9 mouse cellular contexts compared by ENCODE assay signal in genomic region chr12:109446236-109446941, GRCm38 (mm10). TPM values are rescaled to one million over a fixed set of nuclear protein-coding genes. Genes with fewer than 3 reads are reported as not detected.
A peak's percentile ranks its signal among the peaks of the same experiment; 100 is the strongest.
DNase-seq lines count a peak whose midpoint lies in the region; ATAC-seq and TF ChIP-seq lines count a peak whose summit lies in the region.
"Had no signal": no experiment of that assay in that cellular context is flagged by ENCODE, and none has a peak within 500 bp of the region (broad histone marks: within the 10 kb centered on the region; RNA-seq: fewer than 3 reads in every experiment).

No protein-coding gene starts in this region.

- H3K4me1 ChIP-seq in heart, embryonic 10.5 days: peaks cover 63% of the 10 kb centered on the region
- peaks cover 0 to 11% of the 10 kb centered on the region in 2 experiments; a peak in 1 of 4 replicates for H3K4me1 ChIP-seq in MEL (ENCODE audit: control insufficient read depth in 1 of 2, insufficient read depth in 2 of 2, low read length in 2 of 2)
- peaks cover 6% of the 10 kb centered on the region for H3K4me1 ChIP-seq in forebrain, postnatal 0 days (ENCODE audit: insufficient read depth)
- H3K4me1 ChIP-seq in liver, postnatal 0 days (ENCODE audit: insufficient read depth): peaks cover 24% of the 10 kb centered on the region

- ATAC-seq in forebrain, postnatal 0 days: no peak
- no peak for ATAC-seq in liver, postnatal 0 days

- H3K9ac ChIP-seq in MEL (ENCODE audit: control insufficient read depth, low read depth, low read length, poor library complexity, severe bottlenecking): 0 out of 2 replicates have a peak overlapping the region, but pooled peaks have one; percentile 0
- H3K9ac ChIP-seq in forebrain, postnatal 0 days: no peak overlapping the region
- no peak overlapping the region for H3K9ac ChIP-seq in liver, postnatal 0 days (replicated peaks)

- peaks cover 65% of the 10 kb centered on the region for H3K27me3 ChIP-seq in heart, embryonic 10.5 days (ENCODE audit: insufficient read depth, poor library complexity, severe bottlenecking)
- no peaks in the 10 kb centered on the region for H3K27me3 ChIP-seq in MEL (ENCODE audit: control insufficient read depth in 1 of 2, insufficient read depth in 2 of 2, low read length in 2 of 2)
- H3K27me3 ChIP-seq in forebrain, postnatal 0 days (ENCODE audit: insufficient read depth, low read length): peaks cover 14% of the 10 kb centered on the region
- peaks cover 16% of the 10 kb centered on the region; the same call in 1 of the 2 replicates for H3K27me3 ChIP-seq in liver, postnatal 0 days (ENCODE audit: insufficient read depth, low read length)

- no peak for TF ChIP-seq EP300 in MEL (IDR thresholded peaks at IDR 0.05; ENCODE audit: low read depth in 1 of 2, low read length in 2 of 2)
- TF ChIP-seq EP300 in liver, postnatal 0 days (IDR thresholded peaks at IDR 0.05; ENCODE audit: low read depth): no peak

- 7% methylated on average over 18 of the region's 18 CpGs for WGBS in heart, embryonic 10.5 days
- WGBS in forebrain, postnatal 0 days: 8% methylated on average over 18 of the region's 18 CpGs
- 12% methylated on average over 18 of the region's 18 CpGs for WGBS in liver, postnatal 0 days (ENCODE audit: insufficient replicate concordance)

- H3K4me2 ChIP-seq in forebrain, postnatal 0 days (ENCODE audit: low read depth): peak overlapping the region; percentile 23; the same call in 1 of the 2 replicates
- peak overlapping the region; percentile 56 for H3K4me2 ChIP-seq in liver, postnatal 0 days (ENCODE audit: low read depth, low read length)

- no peak for TF ChIP-seq POLR2A in MEL (IDR thresholded peaks at IDR 0.05; ENCODE audit: control insufficient read depth in 1 of 2, insufficient read depth in 1 of 2, low read depth in 1 of 2, low read length in 2 of 2, poor library complexity in 1 of 2)

- H3K79me2 ChIP-seq in MEL (ENCODE audit: control insufficient read depth, insufficient read depth, low read length, poor library complexity): no peaks in the 10 kb centered on the region

- H3K4me3 ChIP-seq in heart, embryonic 10.5 days: peak overlapping the region; percentile 31
- H3K4me3 ChIP-seq in MEL (ENCODE audit: control insufficient read depth in 1 of 2, insufficient read depth in 1 of 2, low read depth in 2 of 2, low read length in 2 of 2): peak overlapping the region; percentile 26 to 41
- no peak overlapping the region for H3K4me3 ChIP-seq in forebrain, postnatal 0 days (ENCODE audit: low read depth, low read length)
- 0 out of 2 replicates have a peak overlapping the region, but pooled peaks have one; percentile 17 for H3K4me3 ChIP-seq in liver, postnatal 0 days (ENCODE audit: low read depth, low read length)

- H3K36me3 ChIP-seq in heart, embryonic 10.5 days: no peaks in the 10 kb centered on the region
- H3K36me3 ChIP-seq in MEL (ENCODE audit: control insufficient read depth in 1 of 2, insufficient read depth in 2 of 2, low read length in 2 of 2): 0 out of 4 replicates have a peak, but pooled peaks cover 0 to 3% of the 10 kb centered on the region in 2 experiments
- H3K36me3 ChIP-seq in forebrain, postnatal 0 days (ENCODE audit: insufficient read depth): no peaks in the 10 kb centered on the region
- H3K36me3 ChIP-seq in liver, postnatal 0 days (replicated peaks; ENCODE audit: insufficient read depth, low read length): no peaks in the 10 kb centered on the region

- H3K9me3 ChIP-seq in heart, embryonic 10.5 days: no peaks in the 10 kb centered on the region
- H3K9me3 ChIP-seq in MEL (replicated peaks; ENCODE audit: insufficient read depth, low read length): no peaks in the 10 kb centered on the region
- H3K9me3 ChIP-seq in forebrain, postnatal 0 days (ENCODE audit: low read length): no peaks in the 10 kb centered on the region
- no peaks in the 10 kb centered on the region for H3K9me3 ChIP-seq in liver, postnatal 0 days (ENCODE audit: low read length)

- intact Hi-C loops in heart, postnatal 25 days (cut with DNase I): no loop called here

- no peak overlapping the region for H3K27ac ChIP-seq in heart, embryonic 10.5 days
- no peak overlapping the region for H3K27ac ChIP-seq in MEL (ENCODE audit: control insufficient read depth, low read depth, low read length)
- no peak overlapping the region for H3K27ac ChIP-seq in forebrain, postnatal 0 days (ENCODE audit: low read depth, low read length)
- H3K27ac ChIP-seq in liver, postnatal 0 days (ENCODE audit: low read depth): no peak overlapping the region

- no peak for DNase-seq in heart, embryonic 10.5 days (ENCODE audit: low spot score)
- no peak for DNase-seq in heart, postnatal 25 days (ENCODE audit: low spot score)
- peak; percentile 52 for DNase-seq in MEL (ENCODE audit: low read depth, low spot score)
- DNase-seq in forebrain, postnatal 0 days: no peak
- DNase-seq in liver, postnatal 0 days: no peak
- no peak for DNase-seq in left cerebral cortex, adult 9 months (ENCODE audit: low spot score in 2 of 2)
- no peak for DNase-seq in left cerebral cortex, adult 11 months (ENCODE audit: low spot score)
- no peak for DNase-seq in layer of hippocampus, adult 8-10 months (ENCODE audit: low spot score in 2 of 2)

- TF ChIP-seq RAD21 in MEL (IDR thresholded peaks at IDR 0.05; ENCODE audit: low read depth, low read length): no peak

- TF ChIP-seq CTCF in MEL (IDR thresholded peaks at IDR 0.05 in 2 of 3, conservative IDR thresholded peaks at IDR 0.05 in 1 of 3; ENCODE audit: control insufficient read depth in 1 of 3, insufficient read depth in 1 of 3, low read depth in 2 of 3, low read length in 3 of 3, poor library complexity in 1 of 3, severe bottlenecking in 1 of 3): peak in 1 of 3 experiments; percentile 6; a peak in 1 of 6 replicates
- peak; percentile 57; the same call in 1 of the 2 replicates for TF ChIP-seq CTCF in forebrain, postnatal 0 days (IDR thresholded peaks at IDR 0.05; ENCODE audit: low read depth)
- TF ChIP-seq CTCF in liver, postnatal 0 days (IDR thresholded peaks at IDR 0.05; ENCODE audit: low read depth): no peak

TF ChIP-seq in MEL, 35 proteins besides CTCF, POLR2A, EP300 and RAD21:
- TF ChIP-seq USF2 (IDR thresholded peaks at IDR 0.05; ENCODE audit: borderline replicate concordance in 1 of 2, insufficient read depth in 1 of 2, low read depth in 1 of 2, low read length in 2 of 2): no peak
- no peak for TF ChIP-seq POLR2AphosphoS5 (IDR thresholded peaks at IDR 0.05; ENCODE audit: borderline replicate concordance, low read depth, low read length)
- TF ChIP-seq MXI1 (IDR thresholded peaks at IDR 0.05; ENCODE audit: low read depth, low read length): no peak
- TF ChIP-seq E2F4 (IDR thresholded peaks at IDR 0.05; ENCODE audit: borderline replicate concordance, low read depth, low read length): no peak
- no peak for TF ChIP-seq NRF1 (IDR thresholded peaks at IDR 0.05; ENCODE audit: insufficient read depth, low read depth, low read length, poor library complexity, severe bottlenecking)
- TF ChIP-seq MAX (IDR thresholded peaks at IDR 0.05; ENCODE audit: low read length): no peak
- no peak for TF ChIP-seq ZMIZ1 (IDR thresholded peaks at IDR 0.05; ENCODE audit: low read depth, low read length)
- TF ChIP-seq ETS1 (IDR thresholded peaks at IDR 0.05; ENCODE audit: low read depth, low read length): no peak
- no peak for TF ChIP-seq TBP (IDR thresholded peaks at IDR 0.05; ENCODE audit: low read depth, low read length)
- TF ChIP-seq ELF1 (IDR thresholded peaks at IDR 0.05; ENCODE audit: low read depth, low read length): no peak
- no peak for TF ChIP-seq JUND (IDR thresholded peaks at IDR 0.05; ENCODE audit: low read depth, low read length)
- TF ChIP-seq MYB (IDR thresholded peaks at IDR 0.05; ENCODE audit: low read depth, low read length): no peak
- TF ChIP-seq MYC (IDR thresholded peaks at IDR 0.05; ENCODE audit: low read depth, low read length): no peak
- no peak for TF ChIP-seq NELFE (IDR thresholded peaks at IDR 0.05; ENCODE audit: low read depth, low read length)
- no peak for TF ChIP-seq USF1 (IDR thresholded peaks at IDR 0.05; ENCODE audit: low read depth, low read length)

RNA-seq across cellular contexts. Expression of gene Dlk1, which starts 6.2 kb away (rescaled TPM):
- polyA plus RNA-seq in heart, embryonic 10.5 days (2016; fragmentation: Nextera tagmentation; extraction: Ambion mirVana): 56.8 and 345 TPM in 2 replicates
- total RNA-seq in heart, postnatal 25 days (2021): under 1 TPM; 0.26 to 0.61 TPM
- not detected in 2 replicates for total RNA-seq in MEL (2012; rRNA removed)
- not detected for polyA plus RNA-seq in MEL (2012; ENCODE audit: insufficient read depth in 1 of 2, insufficient read length in 2 of 2, low read depth in 1 of 2, low replicate concordance in 2 of 2, missing spikeins in 1 of 2)
- total RNA-seq in forebrain, postnatal 0 days (2014; rRNA removed): 16.5 and 35.8 TPM in 2 replicates
- 12.6 and 18.8 TPM in 2 replicates for polyA plus RNA-seq in forebrain, postnatal 0 days (2015; fragmentation: Nextera tagmentation; extraction: Ambion mirVana)
- 50.7 and 52.1 TPM in 2 replicates for polyA plus RNA-seq in liver, postnatal 0 days (2015; fragmentation: Nextera tagmentation; extraction: Ambion mirVana)
- total RNA-seq in layer of hippocampus, adult 8-10 months (2022): 10 to 100 TPM in 1 of 4 experiments, 1 to 10 TPM in 3; 6.6 to 10.6 (median 7.2) TPM
- polyA plus RNA-seq: C2C12 had no signal
